Mouse (Mus musculus) cerebellum, postnatal 10 days (tissue): Measurements from ENCODE around the gene Nxt1.

Experiments used
- DNase-seq, 2 experiments: peaks; one replicate each; pipeline ENCODE4 v3.0.0; 2021; ENCODE audit warnings: mixed read lengths in 2 of 2

Gene Nxt1

GRCm38 (mm10) chr2:148672199-148673096 lies at the start of gene Nxt1:
TSS of gene Nxt1 (plus strand) at chr2:148672601.
- DNase-seq = peak; percentile 99

GRCm38 (mm10) chr2:148623067-148623466 lies 49.3 kb upstream of the Nxt1 start:
- no peak for DNase-seq

- DNase-seq = no peak
Observed at GRCm38 (mm10) chr2:148624484-148624883, 47.9 kb upstream of the Nxt1 start.

DNA sequence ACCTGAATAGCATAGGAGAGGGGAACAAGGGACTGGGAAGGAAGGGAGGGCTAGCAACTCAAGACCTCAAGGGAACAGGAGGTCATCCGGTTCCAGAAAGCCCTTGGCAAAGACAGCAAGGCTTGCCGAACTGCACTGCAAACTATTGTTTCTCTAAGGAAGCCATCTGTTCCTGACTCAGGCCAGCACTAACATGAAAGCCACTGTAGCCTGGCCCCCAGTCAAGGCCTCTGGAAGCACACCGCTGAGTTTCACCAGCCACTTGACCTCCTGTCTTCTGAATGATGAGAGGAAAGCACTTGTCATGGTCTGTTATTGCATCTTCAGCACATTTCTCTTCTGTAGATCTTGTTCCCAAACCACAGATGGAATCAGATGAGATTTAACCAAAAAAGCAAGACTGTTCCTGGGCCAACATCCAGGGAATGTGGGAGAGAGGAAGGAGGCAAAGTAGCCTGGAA lies 45.4 kb upstream of the Nxt1 start:
- DNase-seq = peak; percentile 26 to 61

DNA sequence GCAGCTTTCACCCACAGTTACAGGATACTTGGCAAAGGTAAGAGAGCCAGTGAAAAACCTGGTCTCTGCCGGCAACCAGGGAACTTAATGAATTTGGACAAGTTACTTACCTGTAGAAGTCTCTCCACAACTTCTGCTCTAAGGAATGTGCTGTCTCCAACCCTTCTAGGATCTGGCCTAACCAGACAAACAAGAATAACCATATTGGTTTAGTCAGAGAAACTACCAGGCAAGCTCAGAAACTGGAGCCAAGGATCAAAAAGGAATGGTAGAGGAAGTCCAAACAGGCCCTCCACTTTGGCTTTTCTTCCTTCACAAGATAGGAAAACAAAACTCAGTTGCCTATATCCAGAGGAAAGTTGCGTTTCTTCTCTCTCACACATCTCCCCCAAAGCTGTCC lies 41.4 kb upstream of the Nxt1 start:
- no peak for DNase-seq

DNA sequence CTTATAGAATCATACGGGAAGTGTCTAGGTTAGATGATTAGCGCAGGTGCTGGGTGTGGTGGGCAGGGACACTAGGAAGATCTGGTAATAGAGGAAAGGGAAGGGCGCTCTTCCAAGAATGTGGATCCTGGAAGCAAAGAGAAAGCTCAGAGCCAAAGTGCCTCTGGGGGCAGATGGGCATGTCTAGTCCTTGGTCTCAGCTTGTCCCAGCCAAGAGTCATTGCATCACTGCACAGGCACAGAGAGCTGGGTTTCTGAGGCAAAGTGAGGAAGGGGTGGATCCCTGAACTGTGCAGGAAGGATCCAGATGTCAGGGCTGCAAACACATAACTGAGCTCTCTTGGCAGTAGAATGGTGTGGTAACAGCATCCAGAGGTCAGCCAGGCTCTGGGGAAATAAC lies 40.8 kb upstream of the Nxt1 start:
- peak; percentile 28 to 43 for DNase-seq

DNA sequence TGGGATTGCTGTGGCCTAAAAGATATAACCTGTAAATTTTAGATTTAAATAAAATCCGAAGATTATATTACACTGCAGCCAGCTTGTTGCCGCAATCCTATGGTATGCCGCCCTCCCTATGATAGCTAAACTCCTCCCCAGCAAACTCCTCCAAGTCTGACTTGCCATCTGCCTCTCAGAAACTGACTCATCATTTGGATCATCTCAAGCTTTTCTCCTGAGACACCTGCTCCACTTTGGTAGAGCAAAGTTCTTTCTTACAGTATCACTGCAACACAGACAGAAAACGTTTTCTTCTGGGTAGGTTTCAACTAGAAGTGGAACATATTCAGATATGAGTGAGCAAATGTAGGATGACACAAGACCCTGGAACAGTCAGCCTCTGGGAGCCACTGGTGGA lies 37.9 kb upstream of the Nxt1 start:
- DNase-seq = no peak

DNA sequence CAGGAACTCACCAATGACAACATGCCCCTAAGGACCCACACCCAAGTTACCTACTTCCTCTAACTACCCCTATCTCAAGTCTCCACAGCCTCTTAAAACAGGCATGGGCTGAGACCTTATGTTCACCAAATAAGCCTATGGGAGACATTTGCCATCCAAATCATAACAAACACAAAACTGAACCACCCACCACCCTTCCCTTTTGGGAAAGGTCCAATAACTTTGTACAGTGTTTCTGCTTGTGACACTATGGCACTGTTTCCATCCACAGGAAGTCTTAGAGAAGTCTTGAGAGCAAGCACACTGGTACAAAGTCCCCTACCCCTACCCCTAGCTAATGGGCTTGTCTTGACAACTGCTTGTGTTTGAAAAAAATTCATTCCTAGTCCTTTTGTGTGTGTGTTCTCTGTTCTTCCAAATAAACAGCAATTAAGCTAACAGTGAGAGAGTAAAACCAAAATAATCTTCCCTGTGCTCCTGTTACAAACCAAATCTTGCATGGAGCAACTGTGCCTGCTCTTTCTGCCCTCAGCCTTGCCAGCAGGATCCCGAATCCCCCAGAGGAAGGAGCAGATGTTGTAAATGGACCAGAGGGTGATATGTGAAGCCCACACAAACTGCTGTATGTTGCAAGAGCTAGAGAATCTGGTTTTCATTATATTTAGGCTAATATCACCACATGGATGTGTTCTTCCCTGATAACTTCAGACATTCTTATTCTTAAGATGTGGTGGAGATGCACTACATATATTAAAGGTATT lies 29.6 kb upstream of the Nxt1 start:
- no peak for DNase-seq

DNA sequence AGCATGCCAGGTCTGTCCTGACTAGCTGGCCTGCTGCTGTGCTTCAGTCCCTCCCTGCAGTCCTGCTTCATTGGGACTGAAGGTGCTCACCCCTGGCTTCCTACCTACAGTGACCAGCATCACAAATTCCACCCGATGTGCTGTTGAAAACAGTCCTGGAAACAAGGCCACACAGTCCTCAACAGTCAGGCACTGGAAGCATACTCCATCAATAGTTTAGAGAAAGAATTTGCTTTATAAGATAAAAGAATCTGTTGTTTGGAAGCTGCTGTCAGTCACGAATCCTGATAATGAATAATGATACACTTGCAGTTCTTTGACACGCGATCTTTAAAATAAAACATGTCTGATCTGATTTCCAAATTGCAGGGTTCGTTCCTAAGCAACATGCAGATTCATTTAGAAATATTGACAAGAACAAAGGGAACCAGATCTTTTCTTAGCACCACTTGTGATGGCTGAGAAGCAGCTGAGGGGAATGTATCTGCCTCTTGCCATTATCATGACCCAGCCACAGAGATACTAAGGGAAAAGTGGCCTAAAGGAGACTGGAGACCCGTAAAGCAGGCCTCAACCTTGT lies 27.9 kb upstream of the Nxt1 start:
- no peak for DNase-seq

- DNase-seq = no peak
Observed at GRCm38 (mm10) chr2:148650587-148651357, 21.6 kb upstream of the Nxt1 start.

DNA sequence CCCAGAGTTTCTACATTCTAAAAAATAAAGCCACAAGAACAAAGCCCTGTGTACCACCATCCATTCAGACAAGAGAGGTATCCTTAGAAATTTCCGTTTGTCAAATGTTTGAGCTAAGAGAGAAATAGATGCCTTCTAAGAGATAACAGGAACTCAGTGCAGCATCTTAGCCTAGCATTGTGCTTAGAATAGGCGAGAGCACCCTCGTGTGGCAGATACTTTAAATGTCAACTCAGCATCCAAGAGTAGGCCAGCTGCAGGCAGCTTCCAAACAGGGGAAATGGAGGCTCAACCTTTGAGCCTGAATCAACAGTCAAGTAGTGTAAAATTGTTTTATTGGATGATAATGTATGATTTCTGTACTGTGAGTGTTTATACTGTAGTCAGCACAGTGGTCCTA lies 17.4 kb upstream of the Nxt1 start:
- peak; percentile 73 to 76 for DNase-seq

GRCm38 (mm10) chr2:148663458-148663857 lies 8.9 kb upstream of the Nxt1 start:
- DNase-seq = no peak

- peak; percentile 93 for DNase-seq
Observed at GRCm38 (mm10) chr2:148677801-148678200, 5.4 kb downstream of the Nxt1 start.

DNA sequence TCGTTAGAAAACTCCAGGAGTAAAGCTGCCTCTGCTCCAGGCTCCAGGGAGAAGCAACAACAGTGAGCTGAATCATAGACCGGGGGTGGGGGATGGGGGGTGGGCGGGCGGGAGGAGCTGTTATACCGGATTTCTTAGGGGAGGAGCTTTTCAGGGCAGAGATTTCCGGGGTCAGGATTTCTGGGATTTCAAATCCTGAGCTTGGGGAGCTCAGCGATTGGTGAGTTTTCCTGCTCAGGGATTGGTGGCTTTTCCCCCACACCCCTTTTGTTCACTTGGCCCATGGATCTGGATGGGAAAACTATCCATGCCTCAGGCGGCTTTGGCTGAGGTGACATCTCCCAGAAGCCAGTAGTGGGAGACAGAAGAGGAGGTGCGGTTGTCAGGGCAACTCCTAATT lies 6.9 kb downstream of the Nxt1 start:
- peak; percentile 45 to 48 for DNase-seq

DNA sequence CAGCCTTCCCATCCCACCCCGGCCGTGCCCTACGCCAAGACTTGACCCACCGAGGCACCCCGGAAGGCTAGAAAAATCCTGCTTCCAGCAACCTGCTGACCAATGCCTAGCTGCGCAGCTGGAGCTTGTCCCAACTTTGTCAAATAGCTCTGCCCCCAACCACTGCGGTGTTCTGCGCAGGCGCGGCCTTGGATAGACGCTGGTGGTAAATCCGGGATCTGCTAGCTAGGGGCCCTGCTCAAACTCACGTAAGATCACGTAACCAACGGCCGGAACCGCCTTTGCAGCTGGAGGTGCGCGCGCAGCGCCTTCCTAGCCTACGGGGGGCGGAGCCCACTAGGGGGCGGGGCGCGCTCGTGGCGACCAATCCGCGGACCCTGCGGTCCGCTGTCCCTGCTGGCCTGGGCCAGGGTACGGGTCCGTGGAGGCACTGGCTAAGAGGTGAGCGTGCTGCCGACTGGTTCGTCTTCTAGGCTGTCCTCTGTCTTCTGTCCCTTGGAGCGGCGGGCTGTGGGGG lies 8.4 kb downstream of the Nxt1 start, which contains the start of gene Gzf1:
Gene Gzf1 (plus strand): TSS at position 249 of the 517 bp plus-strand sequence.
- DNase-seq = peak; percentile 100

GRCm38 (mm10) chr2:148681461-148681891 lies 9.1 kb downstream of the Nxt1 start:
- DNase-seq = peak; percentile 69 to 71

- DNase-seq = no peak
Observed at GRCm38 (mm10) chr2:148683031-148683430, 10.6 kb downstream of the Nxt1 start.

DNA sequence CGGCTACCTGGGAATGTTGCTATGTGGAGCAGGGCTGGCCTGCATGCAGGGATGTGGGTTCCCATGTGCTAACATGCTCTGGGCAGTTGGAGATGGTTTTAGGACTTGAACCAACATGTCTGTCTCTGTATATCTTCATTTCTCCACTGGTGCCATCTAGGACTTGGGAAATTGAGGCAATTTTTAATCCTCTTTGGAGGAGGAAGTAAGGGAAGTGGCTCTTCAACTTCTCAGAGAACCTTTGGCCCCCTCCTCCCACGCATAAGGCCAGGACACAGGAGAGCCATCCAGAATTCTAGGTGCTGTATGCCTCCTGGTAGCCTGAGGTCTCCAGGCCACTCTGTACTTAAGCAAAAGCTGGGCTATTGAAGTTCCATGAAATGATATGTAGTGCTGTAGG lies 12.6 kb downstream of the Nxt1 start:
- DNase-seq = no peak

DNA sequence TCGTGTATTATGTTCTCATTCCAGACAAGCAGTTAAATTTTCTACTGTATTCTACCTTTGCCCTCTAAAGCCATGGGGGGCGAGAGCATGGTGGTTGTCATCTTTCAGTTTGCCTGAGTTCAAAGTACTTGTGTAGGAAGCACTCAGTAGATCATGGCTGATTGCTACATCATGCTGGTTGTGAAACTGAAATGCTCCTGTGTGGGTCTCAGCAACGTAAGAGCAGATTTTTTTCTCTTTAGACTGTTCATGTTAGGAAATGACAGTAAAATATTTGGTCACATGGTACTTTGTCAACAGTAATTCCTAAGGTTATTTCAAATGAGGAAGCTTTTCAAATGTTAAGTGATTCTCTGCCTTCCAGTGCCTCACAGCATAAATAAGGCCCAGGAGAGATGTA lies 13.3 kb downstream of the Nxt1 start:
- no peak for DNase-seq

- no peak for DNase-seq
Observed at GRCm38 (mm10) chr2:148686862-148687261, 14.5 kb downstream of the Nxt1 start.

GRCm38 (mm10) chr2:148687971-148688370 lies 15.6 kb downstream of the Nxt1 start:
- DNase-seq = no peak

DNA sequence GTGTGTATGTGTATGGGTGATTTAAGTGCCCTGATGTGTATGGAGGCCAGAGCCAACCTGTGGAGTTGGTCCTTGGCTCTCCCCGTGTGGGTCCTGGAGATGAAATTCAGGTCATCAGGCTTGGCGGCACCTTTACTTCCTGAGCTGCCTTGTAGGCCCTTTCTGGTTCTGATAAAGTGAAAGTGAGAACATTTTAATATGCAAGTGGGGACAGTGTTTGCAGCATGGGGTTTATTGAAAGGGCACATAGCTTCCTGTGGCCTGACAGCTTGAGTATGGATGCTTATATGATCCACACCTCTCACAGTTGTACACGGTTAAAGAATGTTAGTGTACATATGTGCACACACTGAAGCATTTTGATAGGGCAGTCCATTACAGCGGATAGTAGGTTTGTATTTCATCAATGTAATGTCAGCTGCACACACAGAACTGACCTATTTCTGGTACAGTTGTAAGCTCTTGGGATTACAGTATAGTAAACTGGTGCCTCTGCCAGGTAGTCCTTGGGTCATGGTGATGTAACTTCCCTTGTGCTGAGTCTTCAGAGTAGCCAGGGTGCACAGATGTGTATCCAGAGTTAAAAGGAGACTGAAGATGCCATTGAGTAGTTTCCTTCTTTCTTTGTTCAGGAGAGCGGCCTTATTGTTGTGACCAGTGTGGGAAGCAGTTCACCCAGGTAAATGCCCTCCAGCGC lies 17.2 kb downstream of the Nxt1 start:
- DNase-seq = no peak
